Mouse (Mus musculus): Measurements from ENCODE around the gene Cdkn3. TPM values are rescaled to one million over a fixed set of nuclear protein-coding genes. Genes with fewer than 3 reads are reported as not detected.

Cdkn3 gene
- polyA plus RNA-seq, 1 experiment from 2014 or later = 29.9 TPM

GRCm38 (mm10) chr14:46787454-46787786, 27.1 kb downstream of the Cdkn3 start:
- under 1% methylated on average over 11 of the region's 11 CpGs for WGBS
- Histone ChIP-seq H3K9ac (peak overlapping the region; percentile 95), H3K4me1 (peaks cover 13% of the 10 kb centered on the region), H3K9me3 (replicated peaks) (no peaks in the 10 kb centered on the region), H3K27ac (peak overlapping the region; percentile 99), H3K4me3 (peak overlapping the region; percentile 94), H3K27me3 (no peaks in the 10 kb centered on the region), H3K36me3 (peaks cover 12% of the 10 kb centered on the region), H3K4me2 (replicated peaks) (peak overlapping the region; percentile 80)
- ATAC-seq (ENCODE audit: low FRiP score) = no peak

GRCm38 (mm10) chr14:46787787-46788504, 27.6 kb downstream of the Cdkn3 start, which contains the start of gene Cnih1:
TSS of gene Cnih1 (minus strand) at chr14:46788411.
- Histone ChIP-seq H3K4me2 (replicated peaks) (peak within 1 kb of the TSS; percentile 80), H3K4me1 (peaks cover 13% of the 10 kb centered on the region), H3K9ac (peak within 1 kb of the TSS; percentile 95), H3K36me3 (peaks cover 7% of the 10 kb centered on the region), H3K27me3 (no peaks in the 10 kb centered on the region), H3K4me3 (peak within 1 kb of the TSS; percentile 94), H3K9me3 (replicated peaks) (no peaks in the 10 kb centered on the region), H3K27ac (peak within 1 kb of the TSS; percentile 99)
- peak; percentile 96 for ATAC-seq (ENCODE audit: low FRiP score)
- under 1% methylated on average over 75 of the region's 86 CpGs for WGBS

GRCm38 (mm10) chr14:46788505-46788901, 28.2 kb downstream of the Cdkn3 start:
- peak; percentile 28; the same call in 1 of the 2 replicates for ATAC-seq (ENCODE audit: low FRiP score)
- Histone ChIP-seq H3K27me3 (no peaks in the 10 kb centered on the region), H3K27ac (peak overlapping the region; percentile 99; the same call in 1 of the 2 replicates), H3K9ac (no peak overlapping the region), H3K36me3 (0 out of 2 replicates have a peak, but pooled peaks cover 3% of the 10 kb centered on the region), H3K4me3 (peak overlapping the region; percentile 94; the same call in 1 of the 2 replicates), H3K4me2 (replicated peaks) (peak overlapping the region; percentile 80), H3K9me3 (replicated peaks) (no peaks in the 10 kb centered on the region), H3K4me1 (peaks cover 13% of the 10 kb centered on the region)
- 30% methylated on average over 8 of the region's 8 CpGs for WGBS

DNA sequence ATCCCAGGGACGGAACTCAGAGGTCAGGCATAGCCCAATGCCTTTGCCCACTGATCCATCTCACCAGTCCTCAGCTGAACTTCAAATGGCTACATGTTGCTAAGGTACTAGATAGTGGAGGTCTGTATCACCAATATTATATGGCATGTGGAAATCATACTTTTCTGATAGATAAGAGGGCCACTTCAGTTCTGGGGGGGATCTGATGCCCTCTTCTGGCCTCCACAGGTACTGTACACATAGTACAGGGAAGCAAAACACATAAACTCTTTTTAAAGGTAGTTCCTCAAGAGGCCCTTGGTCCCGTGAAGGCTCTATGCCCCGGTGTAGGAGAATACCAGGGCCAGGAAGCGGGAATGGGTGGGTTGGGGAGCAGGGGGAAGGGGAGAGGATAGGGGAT, 30.0 kb downstream of the Cdkn3 start:
- Histone ChIP-seq H3K4me1 (peaks cover 12% of the 10 kb centered on the region), H3K9ac (no peak overlapping the region), H3K4me3 (no peak overlapping the region), H3K4me2 (replicated peaks) (no peak overlapping the region), H3K27ac (no peak overlapping the region), H3K36me3 (no peaks in the 10 kb centered on the region), H3K27me3 (no peaks in the 10 kb centered on the region), H3K9me3 (replicated peaks) (no peaks in the 10 kb centered on the region)
- no peak for ATAC-seq (ENCODE audit: low FRiP score)
- WGBS = 70% methylated on average over 4 of the region's 4 CpGs

DNA sequence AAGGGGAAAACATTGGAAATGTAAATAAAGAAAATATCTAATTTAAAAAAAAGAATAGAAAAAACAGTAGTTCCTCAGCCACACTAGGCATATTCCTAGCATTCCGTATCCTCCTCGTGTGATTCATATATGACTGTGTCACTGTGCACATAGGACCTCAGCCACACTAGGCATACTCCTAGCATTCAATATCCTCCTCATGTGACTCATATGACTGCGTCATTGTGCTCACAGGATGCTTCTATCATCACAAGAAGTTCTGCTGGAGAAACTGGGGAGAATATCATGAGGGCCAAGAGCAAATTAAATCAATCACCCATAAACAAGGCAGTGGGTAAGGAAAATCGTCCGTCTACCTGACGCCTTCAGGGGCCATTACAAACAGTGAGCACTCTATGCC, 30.4 kb downstream of the Cdkn3 start:
- H3K9me3 ChIP-seq (replicated peaks) = no peaks in the 10 kb centered on the region
- ATAC-seq (ENCODE audit: low FRiP score) = no peak
- no peak overlapping the region for H3K4me3 ChIP-seq
- no peaks in the 10 kb centered on the region for H3K27me3 ChIP-seq
- H3K9ac ChIP-seq = no peak overlapping the region
- no peaks in the 10 kb centered on the region for H3K36me3 ChIP-seq
- H3K27ac ChIP-seq = no peak overlapping the region
- peaks cover 11% of the 10 kb centered on the region for H3K4me1 ChIP-seq
- no peak overlapping the region for H3K4me2 ChIP-seq (replicated peaks)
- 94% methylated on average over 6 of the region's 6 CpGs for WGBS

- Histone ChIP-seq H3K27me3 (no peaks in the 10 kb centered on the region), H3K4me3 (no peak overlapping the region), H3K36me3 (no peaks in the 10 kb centered on the region), H3K9ac (no peak overlapping the region), H3K4me2 (replicated peaks) (no peak overlapping the region), H3K27ac (no peak overlapping the region), H3K9me3 (replicated peaks) (no peaks in the 10 kb centered on the region), H3K4me1 (no peaks in the 10 kb centered on the region)
- 96% methylated on average over 5 of the region's 5 CpGs for WGBS
- no peak for ATAC-seq (ENCODE audit: low FRiP score)
These were observed 33.8 kb downstream of the Cdkn3 start for GRCm38 (mm10) chr14:46794157-46794556.

DNA sequence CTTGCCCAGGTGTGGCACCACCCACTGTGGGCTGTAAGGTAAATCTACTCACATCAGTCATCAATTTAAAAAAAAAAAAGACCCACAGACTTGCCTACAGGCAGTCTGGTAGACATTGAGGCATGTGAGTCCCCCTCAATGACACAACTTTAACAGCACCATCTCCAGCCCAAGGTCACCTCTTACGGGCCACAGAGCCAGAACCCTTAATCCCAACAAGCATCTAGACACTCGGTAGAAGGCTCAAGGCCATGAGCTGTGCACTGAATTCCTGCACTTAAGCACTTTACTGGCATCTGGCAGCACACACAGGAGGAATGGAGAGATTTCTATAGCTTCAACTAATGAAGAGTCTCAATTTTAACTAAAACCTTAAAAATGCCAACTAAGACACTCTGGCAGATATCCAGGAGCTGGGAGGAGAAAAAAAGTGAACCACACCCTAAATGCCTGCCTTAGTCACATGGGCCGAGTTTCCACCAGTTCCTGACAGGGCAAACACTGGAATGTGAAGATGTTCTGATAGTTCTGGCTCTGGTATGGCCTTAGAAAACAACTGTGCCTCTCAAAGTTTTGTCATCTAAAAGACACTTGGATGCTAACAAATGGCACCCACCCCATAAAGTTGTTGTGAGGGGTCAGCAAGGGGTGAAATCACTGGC, 40.5 kb downstream of the Cdkn3 start:
- no peak overlapping the region for H3K27ac ChIP-seq
- 91% methylated on average over 3 of the region's 3 CpGs for WGBS
- no peaks in the 10 kb centered on the region for H3K36me3 ChIP-seq
- H3K4me3 ChIP-seq = no peak overlapping the region
- no peaks in the 10 kb centered on the region for H3K9me3 ChIP-seq (replicated peaks)
- no peaks in the 10 kb centered on the region for H3K27me3 ChIP-seq
- H3K4me1 ChIP-seq = no peaks in the 10 kb centered on the region
- no peak overlapping the region for H3K4me2 ChIP-seq (replicated peaks)
- no peak overlapping the region for H3K9ac ChIP-seq
- no peak for ATAC-seq (ENCODE audit: low FRiP score)

- WGBS = 92% methylated on average over 4 of the region's 4 CpGs
- Histone ChIP-seq H3K4me2 (replicated peaks) (no peak overlapping the region), H3K27me3 (no peaks in the 10 kb centered on the region), H3K4me1 (no peaks in the 10 kb centered on the region), H3K27ac (no peak overlapping the region), H3K9me3 (replicated peaks) (no peaks in the 10 kb centered on the region), H3K9ac (no peak overlapping the region), H3K4me3 (no peak overlapping the region), H3K36me3 (no peaks in the 10 kb centered on the region)
- no peak for ATAC-seq (ENCODE audit: low FRiP score)
These were observed 42.9 kb downstream of the Cdkn3 start for GRCm38 (mm10) chr14:46803259-46803658.

DNA sequence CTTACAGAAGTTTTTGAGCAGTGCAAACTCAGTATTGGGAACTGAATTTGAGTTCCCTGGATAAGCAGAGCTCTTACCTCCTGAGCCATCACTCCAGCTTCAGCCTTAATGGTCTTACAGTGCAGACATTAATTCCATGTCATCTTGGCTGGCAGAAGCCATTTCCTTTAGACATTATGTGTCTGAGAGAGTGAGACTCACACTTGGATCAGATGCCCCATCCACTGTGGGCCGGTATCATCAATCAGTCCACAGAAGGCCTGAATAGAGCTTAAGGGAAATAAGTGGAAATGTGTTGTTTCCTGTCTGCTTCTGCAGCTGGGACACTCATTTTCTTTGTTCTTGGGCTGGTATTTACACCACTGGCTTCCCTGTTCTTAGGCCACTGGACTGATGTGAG, 43.5 kb downstream of the Cdkn3 start:
- Histone ChIP-seq H3K4me1 (no peaks in the 10 kb centered on the region), H3K4me3 (no peak overlapping the region), H3K4me2 (replicated peaks) (no peak overlapping the region), H3K36me3 (no peaks in the 10 kb centered on the region), H3K9ac (no peak overlapping the region), H3K27ac (no peak overlapping the region), H3K27me3 (no peaks in the 10 kb centered on the region), H3K9me3 (replicated peaks) (no peaks in the 10 kb centered on the region)
- ATAC-seq (ENCODE audit: low FRiP score) = no peak
- WGBS = 100% methylated on average over 1 of the region's 1 CpGs

DNA sequence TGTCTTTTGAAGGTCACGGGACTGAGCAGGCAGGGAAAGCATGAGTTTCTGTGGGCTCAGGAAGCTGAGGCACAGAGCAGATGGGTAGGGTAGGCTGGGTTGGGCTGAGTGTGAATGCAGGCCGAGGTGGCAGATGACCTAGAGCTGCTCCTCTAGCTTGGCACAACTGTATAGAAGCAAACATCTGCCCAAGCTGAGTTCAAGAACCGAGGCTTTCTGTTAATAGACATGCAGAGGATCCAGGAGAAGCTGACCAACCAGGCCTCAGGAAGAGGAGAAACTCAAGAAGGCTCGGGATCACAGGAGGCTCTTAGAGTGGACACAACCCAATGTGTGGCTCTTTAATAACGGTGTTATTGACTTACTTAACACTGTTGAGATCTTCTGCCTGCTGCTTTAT, 45.8 kb downstream of the Cdkn3 start:
- Histone ChIP-seq H3K4me2 (replicated peaks) (no peak overlapping the region), H3K36me3 (peaks cover 17% of the 10 kb centered on the region), H3K4me3 (no peak overlapping the region), H3K27me3 (no peaks in the 10 kb centered on the region), H3K9me3 (replicated peaks) (no peaks in the 10 kb centered on the region), H3K27ac (no peak overlapping the region), H3K9ac (no peak overlapping the region), H3K4me1 (no peaks in the 10 kb centered on the region)
- no peak for ATAC-seq (ENCODE audit: low FRiP score)
- WGBS = 88% methylated on average over 5 of the region's 5 CpGs

DNA sequence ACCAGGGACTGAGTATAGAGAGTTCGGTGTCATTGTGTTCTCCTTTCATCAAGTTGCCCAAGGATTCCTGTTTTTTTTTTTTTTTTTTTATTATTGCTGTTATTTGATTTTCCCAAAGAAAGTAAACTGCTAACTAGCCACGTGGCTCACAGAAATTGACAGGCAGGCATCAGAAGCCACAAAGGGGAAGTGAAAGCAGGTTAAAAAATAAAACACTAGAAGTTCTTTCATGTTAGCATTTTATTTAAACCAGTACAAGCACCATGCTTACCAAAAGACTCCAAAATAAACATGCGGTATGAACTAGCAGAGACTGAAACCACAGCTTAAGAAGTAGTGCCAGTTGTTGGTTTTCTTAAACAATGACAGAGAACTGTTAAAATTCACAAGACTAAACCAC, 47.6 kb downstream of the Cdkn3 start:
- Histone ChIP-seq H3K4me3 (no peak overlapping the region), H3K27me3 (no peaks in the 10 kb centered on the region), H3K36me3 (peaks cover 31% of the 10 kb centered on the region), H3K4me2 (replicated peaks) (no peak overlapping the region), H3K9ac (no peak overlapping the region), H3K4me1 (no peaks in the 10 kb centered on the region), H3K9me3 (replicated peaks) (no peaks in the 10 kb centered on the region), H3K27ac (no peak overlapping the region)
- ATAC-seq (ENCODE audit: low FRiP score) = no peak
- WGBS = 81% methylated on average over 3 of the region's 3 CpGs

- Histone ChIP-seq H3K36me3 (peaks cover 38% of the 10 kb centered on the region), H3K4me2 (replicated peaks) (no peak overlapping the region), H3K9ac (no peak overlapping the region), H3K4me3 (no peak overlapping the region), H3K27me3 (no peaks in the 10 kb centered on the region), H3K4me1 (peaks cover 7% of the 10 kb centered on the region), H3K9me3 (replicated peaks) (no peaks in the 10 kb centered on the region), H3K27ac (no peak overlapping the region)
- ATAC-seq (ENCODE audit: low FRiP score) = no peak
- WGBS = 87% methylated on average over 6 of the region's 6 CpGs
These were observed 55.3 kb downstream of the Cdkn3 start for GRCm38 (mm10) chr14:46815640-46816039.
